Mouse (Mus musculus): Measurements from ENCODE around the gene AL732309.1. TPM values are rescaled to one million over a fixed set of nuclear protein-coding genes. Genes with fewer than 3 reads are reported as not detected.
A peak's percentile ranks its signal among the peaks of the same experiment; 100 is the strongest.

The AL732309.1 gene
- polyA plus RNA-seq, 1 experiment from 2014 or later: 2.4 TPM

- WGBS: 2% methylated on average over 54 of the region's 54 CpGs
- Histone ChIP-seq H3K4me1 (ENCODE audit: control insufficient read depth in 2 of 2, insufficient read depth in 2 of 2, low read length in 2 of 2) (peaks cover 0 to 16% of the 10 kb centered on the region in 2 experiments; a peak in 3 of 4 replicates), H3K9me3 (ENCODE audit: control insufficient read depth, low read length) (no peaks in the 10 kb centered on the region), H3K36me3 (ENCODE audit: control insufficient read depth, insufficient read depth, low read length) (peaks cover 13% of the 10 kb centered on the region), H3K4me3 (ENCODE audit: control insufficient read depth in 1 of 2, insufficient read depth in 1 of 2, low read depth in 1 of 2, low read length in 2 of 2) (peak overlapping the region; percentile 14 to 19; a peak in 3 of 4 replicates), H3K9ac (ENCODE audit: low read length) (no peak overlapping the region), H3K4me2 (ENCODE audit: low read length) (peak overlapping the region; percentile 47), H3K27me3 (ENCODE audit: control insufficient read depth, insufficient read depth, low read length) (peaks cover 74% of the 10 kb centered on the region), H3K27ac (replicated peaks in 1 of 2; ENCODE audit: control insufficient read depth in 1 of 2, insufficient read depth in 1 of 2, low read depth in 2 of 2, low read length in 2 of 2) (no peak overlapping the region)
- ATAC-seq (ENCODE audit: insufficient number of reproducible peaks, insufficient read depth, low FRiP score, low read depth): no peak
These were observed 43.6 kb upstream of the AL732309.1 start for GRCm38 (mm10) chr2:25290101-25290815.

GRCm38 (mm10) chr2:25289651-25290050 is 43.0 kb upstream of the AL732309.1 start, which contains the start of gene Lrrc26:
Gene Lrrc26, plus strand, starts transcription at chr2:25289915.
- no peak within 1 kb of the TSS for H3K27ac ChIP-seq (replicated peaks in 1 of 2; ENCODE audit: control insufficient read depth in 1 of 2, insufficient read depth in 1 of 2, low read depth in 2 of 2, low read length in 2 of 2)
- 7% methylated on average over 11 of the region's 11 CpGs for WGBS
- peaks cover 0 to 16% of the 10 kb centered on the region in 2 experiments; a peak in 3 of 4 replicates for H3K4me1 ChIP-seq (ENCODE audit: control insufficient read depth in 2 of 2, insufficient read depth in 2 of 2, low read length in 2 of 2)
- H3K4me3 ChIP-seq (ENCODE audit: control insufficient read depth in 1 of 2, insufficient read depth in 1 of 2, low read depth in 1 of 2, low read length in 2 of 2): peak within 1 kb of the TSS; percentile 14 to 19; a peak in 3 of 4 replicates
- peaks cover 19% of the 10 kb centered on the region for H3K36me3 ChIP-seq (ENCODE audit: control insufficient read depth, insufficient read depth, low read length)
- ATAC-seq (ENCODE audit: insufficient number of reproducible peaks, insufficient read depth, low FRiP score, low read depth): no peak
- H3K9ac ChIP-seq (ENCODE audit: low read length): no peak within 1 kb of the TSS
- peaks cover 69% of the 10 kb centered on the region for H3K27me3 ChIP-seq (ENCODE audit: control insufficient read depth, insufficient read depth, low read length)
- peak within 1 kb of the TSS; percentile 47 for H3K4me2 ChIP-seq (ENCODE audit: low read length)
- H3K9me3 ChIP-seq (ENCODE audit: control insufficient read depth, low read length): no peaks in the 10 kb centered on the region

- H3K27me3 ChIP-seq (ENCODE audit: control insufficient read depth, insufficient read depth, low read length): peaks cover 61% of the 10 kb centered on the region
These were observed 42.2 kb upstream of the AL732309.1 start for GRCm38 (mm10) chr2:25288734-25289345.

GRCm38 (mm10) chr2:25287927-25288649 is 41.4 kb upstream of the AL732309.1 start, which contains the start of gene Tmem210:
Gene Tmem210, plus strand, starts transcription at chr2:25288145.
- Histone ChIP-seq H3K4me2 (ENCODE audit: low read length) (no peak within 1 kb of the TSS), H3K4me3 (ENCODE audit: control insufficient read depth in 1 of 2, insufficient read depth in 1 of 2, low read depth in 1 of 2, low read length in 2 of 2) (no peak within 1 kb of the TSS), H3K9me3 (ENCODE audit: control insufficient read depth, low read length) (no peaks in the 10 kb centered on the region), H3K36me3 (ENCODE audit: control insufficient read depth, insufficient read depth, low read length) (peaks cover 34% of the 10 kb centered on the region), H3K27me3 (ENCODE audit: control insufficient read depth, insufficient read depth, low read length) (peaks cover 54% of the 10 kb centered on the region), H3K9ac (ENCODE audit: low read length) (no peak within 1 kb of the TSS), H3K27ac (replicated peaks in 1 of 2; ENCODE audit: control insufficient read depth in 1 of 2, insufficient read depth in 1 of 2, low read depth in 2 of 2, low read length in 2 of 2) (no peak within 1 kb of the TSS), H3K4me1 (ENCODE audit: control insufficient read depth in 2 of 2, insufficient read depth in 2 of 2, low read length in 2 of 2) (peaks cover 0 to 16% of the 10 kb centered on the region in 2 experiments; a peak in 3 of 4 replicates)
- no peak for ATAC-seq (ENCODE audit: insufficient number of reproducible peaks, insufficient read depth, low FRiP score, low read depth)
- whole genome bisulfite sequencing: 79% methylated on average over 6 of the region's 6 CpGs

More at GRCm38 (mm10) chr2:25288734-25289345, 42.2 kb upstream of the AL732309.1 start:
- ATAC-seq (ENCODE audit: insufficient number of reproducible peaks, insufficient read depth, low FRiP score, low read depth): no peak
- Histone ChIP-seq H3K4me3 (ENCODE audit: control insufficient read depth in 1 of 2, insufficient read depth in 1 of 2, low read depth in 1 of 2, low read length in 2 of 2) (no peak overlapping the region), H3K4me2 (ENCODE audit: low read length) (no peak overlapping the region), H3K36me3 (ENCODE audit: control insufficient read depth, insufficient read depth, low read length) (peaks cover 27% of the 10 kb centered on the region), H3K9ac (ENCODE audit: low read length) (no peak overlapping the region), H3K27ac (replicated peaks in 1 of 2; ENCODE audit: control insufficient read depth in 1 of 2, insufficient read depth in 1 of 2, low read depth in 2 of 2, low read length in 2 of 2) (no peak overlapping the region), H3K4me1 (ENCODE audit: control insufficient read depth in 2 of 2, insufficient read depth in 2 of 2, low read length in 2 of 2) (peaks cover 0 to 16% of the 10 kb centered on the region in 2 experiments; a peak in 3 of 4 replicates), H3K9me3 (ENCODE audit: control insufficient read depth, low read length) (no peaks in the 10 kb centered on the region)
- WGBS: 75% methylated on average over 7 of the region's 7 CpGs

GRCm38 (mm10) chr2:25286837-25287636 is 40.4 kb upstream of the AL732309.1 start:
- Histone ChIP-seq H3K4me2 (ENCODE audit: low read length) (no peak overlapping the region), H3K4me1 (ENCODE audit: control insufficient read depth in 2 of 2, insufficient read depth in 2 of 2, low read length in 2 of 2) (peaks cover 0 to 10% of the 10 kb centered on the region in 2 experiments; a peak in 2 of 4 replicates), H3K27ac (replicated peaks in 1 of 2; ENCODE audit: control insufficient read depth in 1 of 2, insufficient read depth in 1 of 2, low read depth in 2 of 2, low read length in 2 of 2) (0 out of 4 replicates have a peak overlapping the region, but pooled peaks of 1 of the 2 experiments have one; percentile 12), H3K4me3 (ENCODE audit: control insufficient read depth in 1 of 2, insufficient read depth in 1 of 2, low read depth in 1 of 2, low read length in 2 of 2) (no peak overlapping the region), H3K9ac (ENCODE audit: low read length) (no peak overlapping the region), H3K27me3 (ENCODE audit: control insufficient read depth, insufficient read depth, low read length) (peaks cover 43% of the 10 kb centered on the region), H3K36me3 (ENCODE audit: control insufficient read depth, insufficient read depth, low read length) (peaks cover 45% of the 10 kb centered on the region), H3K9me3 (ENCODE audit: control insufficient read depth, low read length) (no peaks in the 10 kb centered on the region)
- 45% methylated on average over 7 of the region's 7 CpGs for WGBS
- ATAC-seq (ENCODE audit: insufficient number of reproducible peaks, insufficient read depth, low FRiP score, low read depth): peak; percentile 23; the same call in 1 of the 2 replicates

GRCm38 (mm10) chr2:25286314-25286713 is 39.7 kb upstream of the AL732309.1 start:
- no peak for ATAC-seq (ENCODE audit: insufficient number of reproducible peaks, insufficient read depth, low FRiP score, low read depth)
- Histone ChIP-seq H3K9me3 (ENCODE audit: control insufficient read depth, low read length) (no peaks in the 10 kb centered on the region), H3K27ac (replicated peaks in 1 of 2; ENCODE audit: control insufficient read depth in 1 of 2, insufficient read depth in 1 of 2, low read depth in 2 of 2, low read length in 2 of 2) (0 out of 4 replicates have a peak overlapping the region, but pooled peaks of 1 of the 2 experiments have one; percentile 12), H3K9ac (ENCODE audit: low read length) (no peak overlapping the region), H3K4me1 (ENCODE audit: control insufficient read depth in 2 of 2, insufficient read depth in 2 of 2, low read length in 2 of 2) (peaks cover 0 to 6% of the 10 kb centered on the region in 2 experiments; a peak in 1 of 4 replicates), H3K4me2 (ENCODE audit: low read length) (no peak overlapping the region), H3K27me3 (ENCODE audit: control insufficient read depth, insufficient read depth, low read length) (peaks cover 36% of the 10 kb centered on the region), H3K4me3 (ENCODE audit: control insufficient read depth in 1 of 2, insufficient read depth in 1 of 2, low read depth in 1 of 2, low read length in 2 of 2) (no peak overlapping the region), H3K36me3 (ENCODE audit: control insufficient read depth, insufficient read depth, low read length) (peaks cover 49% of the 10 kb centered on the region)
- WGBS: 56% methylated on average over 1 of the region's 1 CpGs

Measured in heart, embryonic 14.5 days (tissue).